Mouse (Mus musculus) erythroblast, embryonic 14.5 days (primary cell): ENCODE results near the gene Rdh12.

Experiments
- GATA1 ChIP-seq: IDR thresholded peaks from 2 replicates; pipeline ENCODE4 v1.6.1; 2012; ENCODE audit warnings: low read length, inconsistent platforms, mixed read lengths
- TAL1 ChIP-seq: IDR thresholded peaks from 3 replicates; pipeline ENCODE4 v1.6.1; 2012; ENCODE audit warnings: low read length, inconsistent platforms, mixed read lengths

GRCm38 (mm10) chr12:79253294-79254053, 44.8 kb downstream of the Rdh12 start:
- TF ChIP-seq GATA1 (no peak), TAL1 (no peak)
